Mouse (Mus musculus) cortical plate, adult 2 months (tissue): ENCODE results near the gene Plxnb3. TPM values are rescaled to one million over a fixed set of nuclear protein-coding genes. Genes with fewer than 3 reads are reported as not detected.

Experiments used
- H3K27ac ChIP-seq: fragments of 200-500 bp; 2 replicates; pipeline ENCODE4 v1.5.1; 2012; ENCODE audit warnings: low read length, control low read depth, inconsistent platforms; ENCODE audit not compliant: insufficient read depth
- H3K4me1 ChIP-seq: fragments of 200-500 bp; 2 replicates; pipeline ENCODE4 v1.6.1; 2011; ENCODE audit warnings: low read length; ENCODE audit not compliant: control insufficient read depth, insufficient read depth
- H3K4me3 ChIP-seq: fragments of 200-500 bp; 2 replicates; pipeline ENCODE4 v1.5.1; 2011; ENCODE audit warnings: mild to moderate bottlenecking, low read length, control low read depth; ENCODE audit not compliant: insufficient read depth
- CTCF ChIP-seq: fragments of 200-500 bp; IDR thresholded peaks from 2 replicates; pipeline ENCODE4 v1.5.1; 2011; ENCODE audit warnings: mild to moderate bottlenecking, control low read depth, low read length; ENCODE audit not compliant: insufficient read depth; ENCODE audit errors: extremely low read depth
- POLR2A ChIP-seq: fragments of 200-500 bp; IDR thresholded peaks from 2 replicates; pipeline ENCODE4 v1.6.1; 2011; ENCODE audit warnings: mild to moderate bottlenecking, low read length, control low read depth; ENCODE audit not compliant: insufficient read depth; ENCODE audit errors: extremely low read depth
- polyA plus RNA-seq: library from polyadenylated mRNA; depleted of rRNA; stranded (reverse); fragments of >200 nt; gene quantifications from 2 replicates; pipeline ENCODE4 v1.2.3, GENCODE M21; 2012

Plxnb3 gene
- polyA plus RNA-seq, 1 experiment: 20.3 TPM

- peak overlapping the region; percentile 78 for H3K27ac ChIP-seq
- H3K4me3 ChIP-seq: 0 out of 2 replicates have a peak overlapping the region, but pooled peaks have one; percentile 5
- H3K4me1 ChIP-seq: peaks cover 4% of the 10 kb centered on the region
- no peak for TF ChIP-seq CTCF
- no peak for TF ChIP-seq POLR2A
Observed at GRCm38 (mm10) chrX:73774802-73775483, 18.1 kb downstream of the Plxnb3 start.

- Histone ChIP-seq H3K27ac (no peak overlapping the region), H3K4me1 (peaks cover 1% of the 10 kb centered on the region; the same call in 1 of the 2 replicates), H3K4me3 (no peak overlapping the region)
- TF ChIP-seq POLR2A: no peak
- TF ChIP-seq CTCF: no peak
Observed at GRCm38 (mm10) chrX:73782227-73782626, 25.3 kb downstream of the Plxnb3 start.

- no peak for TF ChIP-seq CTCF
- no peak for TF ChIP-seq POLR2A
- H3K4me3 ChIP-seq: peak overlapping the region; percentile 58
- H3K27ac ChIP-seq: peak overlapping the region; percentile 49; the same call in 1 of the 2 replicates
- peaks cover 1% of the 10 kb centered on the region; the same call in 1 of the 2 replicates for H3K4me1 ChIP-seq
Observed at GRCm38 (mm10) chrX:73785666-73786065, 28.8 kb downstream of the Plxnb3 start.

- peak within 1 kb of the TSS; percentile 49; the same call in 1 of the 2 replicates for H3K27ac ChIP-seq
- TF ChIP-seq POLR2A: no peak
- no peak for TF ChIP-seq CTCF
- H3K4me1 ChIP-seq: peaks cover 1% of the 10 kb centered on the region; the same call in 1 of the 2 replicates
- peak within 1 kb of the TSS; percentile 58 for H3K4me3 ChIP-seq
Observed at GRCm38 (mm10) chrX:73786364-73787224, 29.7 kb downstream of the Plxnb3 start, which contains the start of the genes Idh3g and Ssr4. Idh3g (minus strand) TSS chrX:73786897. Ssr4 (plus strand) TSS chrX:73787028.

- Histone ChIP-seq H3K4me3 (peak overlapping the region; percentile 58), H3K27ac (peak overlapping the region; percentile 38; the same call in 1 of the 2 replicates), H3K4me1 (peaks cover 1% of the 10 kb centered on the region; the same call in 1 of the 2 replicates)
- no peak for TF ChIP-seq POLR2A
- no peak for TF ChIP-seq CTCF
Observed at GRCm38 (mm10) chrX:73787225-73787558, 30.3 kb downstream of the Plxnb3 start.

- H3K4me3 ChIP-seq: no peak overlapping the region
- H3K4me1 ChIP-seq: no peaks in the 10 kb centered on the region; the same call in 1 of the 2 replicates
- TF ChIP-seq POLR2A (no peak), CTCF (no peak)
- H3K27ac ChIP-seq: no peak overlapping the region
Observed at GRCm38 (mm10) chrX:73788501-73788900, 31.6 kb downstream of the Plxnb3 start.

GRCm38 (mm10) chrX:73793039-73793438 lies 36.1 kb downstream of the Plxnb3 start:
- Histone ChIP-seq H3K4me1 (no peaks in the 10 kb centered on the region; the same call in 1 of the 2 replicates), H3K27ac (no peak overlapping the region; the same call in 1 of the 2 replicates), H3K4me3 (no peak overlapping the region)
- no peak for TF ChIP-seq CTCF
- TF ChIP-seq POLR2A: no peak

- TF ChIP-seq CTCF: no peak
- TF ChIP-seq POLR2A: no peak
- no peak overlapping the region; the same call in 1 of the 2 replicates for H3K27ac ChIP-seq
- no peaks in the 10 kb centered on the region for H3K4me1 ChIP-seq
- H3K4me3 ChIP-seq: no peak overlapping the region
Observed at GRCm38 (mm10) chrX:73793505-73793904, 36.6 kb downstream of the Plxnb3 start.

GRCm38 (mm10) chrX:73797511-73797910 lies 40.6 kb downstream of the Plxnb3 start:
- Histone ChIP-seq H3K27ac (no peak overlapping the region), H3K4me1 (no peaks in the 10 kb centered on the region), H3K4me3 (no peak overlapping the region)
- TF ChIP-seq CTCF (no peak), POLR2A (no peak)
